Mouse (Mus musculus) kidney, postnatal 36 days (tissue): ENCODE data around the gene Slpi.
A peak's percentile ranks its signal among the peaks of the same experiment; 100 is the strongest.
"Not testable (repeated sequence)": the region's sequence is repeated elsewhere in the genome, so short reads cannot be mapped to it uniquely, and the experiment has no call there.

Experiments
- DNase-seq, 2 experiments: peaks; one replicate each; pipeline ENCODE4 v3.0.0; 2021 to 2022; ENCODE audit warnings: mixed read lengths in 2 of 2

The Slpi gene

GRCm38 (mm10) chr2:164377478-164378426 lies 11.1 kb downstream of the Slpi start:
- no peak for DNase-seq

DNA sequence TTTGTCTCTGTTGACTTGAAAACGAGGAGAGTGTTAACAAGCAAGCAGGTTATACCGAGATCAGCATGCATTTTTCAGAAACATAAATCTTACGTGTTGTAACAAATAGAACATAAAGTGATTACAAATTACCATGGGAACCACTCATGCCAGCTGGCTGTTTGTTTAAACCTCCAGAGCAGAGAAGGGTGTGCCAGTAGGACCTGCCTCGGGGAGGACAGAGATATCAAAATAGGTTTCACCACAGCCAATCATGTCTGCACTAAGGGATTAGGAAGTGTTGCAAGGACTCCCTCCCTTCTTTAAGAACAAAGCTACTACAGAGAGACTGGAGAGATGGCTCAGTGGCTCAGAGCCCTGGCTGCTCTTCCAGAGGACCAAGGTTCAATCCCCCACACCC lies 15.7 kb downstream of the Slpi start:
- no peak for DNase-seq

- no peak for DNase-seq
Measured at GRCm38 (mm10) chr2:164372408-164373053, 16.4 kb downstream of the Slpi start.

DNA sequence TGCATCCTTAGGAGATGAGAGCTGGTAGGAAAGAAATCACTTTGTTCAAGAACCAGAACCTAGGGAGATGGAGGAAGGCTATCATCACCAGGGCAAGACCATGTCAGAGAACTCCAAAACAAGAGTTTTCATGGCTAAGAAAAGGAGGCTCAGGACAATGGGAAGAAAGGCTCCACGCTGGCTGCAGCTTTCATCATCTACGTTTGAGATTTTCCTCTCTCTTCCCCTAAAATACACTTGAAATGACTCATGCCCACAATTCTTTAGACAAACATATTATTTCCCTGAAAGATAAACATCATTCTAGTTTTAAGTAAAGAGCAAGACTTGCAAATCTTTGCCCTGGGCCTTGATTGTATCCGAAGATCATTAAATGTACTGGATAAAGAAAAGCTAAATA lies 17.5 kb downstream of the Slpi start:
- DNase-seq = no peak

DNA sequence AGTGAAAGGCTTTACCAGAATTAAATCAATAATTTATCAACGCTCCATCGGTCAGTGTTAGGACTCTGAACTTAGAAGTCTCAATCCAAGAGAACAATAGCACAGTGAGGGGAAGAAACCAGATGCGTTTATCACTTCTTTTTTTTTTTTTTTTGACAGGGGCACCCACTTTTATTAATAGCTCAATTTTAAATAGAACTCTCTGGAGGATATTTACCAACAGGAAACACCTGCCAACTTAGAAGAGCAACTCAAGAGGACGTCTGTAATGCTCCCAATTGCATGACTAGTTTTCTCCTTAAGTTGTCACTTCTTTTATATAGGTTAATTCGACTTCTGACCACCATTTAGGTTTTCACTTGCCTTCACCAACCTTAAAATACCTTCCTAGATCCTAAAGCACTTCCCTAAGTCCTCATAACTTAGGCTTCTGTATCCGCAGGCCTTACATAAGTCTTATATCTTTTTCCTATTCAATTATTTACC lies 20.2 kb downstream of the Slpi start:
- DNase-seq = no peak

DNA sequence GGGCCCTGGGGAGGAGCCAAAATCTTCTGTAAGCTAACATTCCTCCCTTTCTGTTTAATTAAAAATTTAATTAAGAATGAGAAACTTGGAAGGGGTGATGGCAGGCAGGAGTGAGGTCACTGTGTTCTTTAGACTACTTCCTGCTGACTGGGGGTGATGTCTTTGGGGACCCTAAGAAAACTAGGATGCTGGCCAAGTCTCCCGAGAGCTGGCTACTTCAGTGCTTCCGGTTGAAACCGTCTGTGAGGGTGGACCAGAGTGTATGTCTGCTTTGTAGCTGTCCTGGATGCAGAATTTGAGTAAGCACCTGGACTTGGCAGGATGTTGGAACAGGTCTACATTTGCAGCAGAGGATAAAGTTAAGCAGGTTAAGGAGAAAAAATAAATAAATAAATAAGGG lies 21.9 kb downstream of the Slpi start:
- peak in 1 of 2 experiments; percentile 5 for DNase-seq

- no peak for DNase-seq
Measured at GRCm38 (mm10) chr2:164360974-164361657, 27.8 kb downstream of the Slpi start.

DNA sequence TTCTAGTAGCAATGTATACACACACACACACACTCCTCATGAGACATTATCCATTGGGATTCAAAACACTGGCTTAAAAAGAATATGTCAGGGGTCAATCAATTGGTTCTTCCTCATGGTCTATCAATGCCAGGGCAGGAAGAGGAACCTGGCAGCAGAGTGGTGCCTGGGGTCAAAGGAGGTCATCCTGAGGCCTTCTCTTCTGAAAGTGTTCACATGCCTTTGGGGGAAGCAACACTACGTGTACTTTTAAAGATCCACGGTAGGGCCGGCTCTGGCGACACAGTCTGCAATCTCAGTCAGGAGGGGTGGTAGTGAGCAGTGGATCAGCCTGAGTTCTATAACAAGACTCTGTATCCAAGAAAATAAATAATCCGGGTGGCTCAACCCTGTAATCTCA lies 29.2 kb downstream of the Slpi start:
- no peak for DNase-seq

DNA sequence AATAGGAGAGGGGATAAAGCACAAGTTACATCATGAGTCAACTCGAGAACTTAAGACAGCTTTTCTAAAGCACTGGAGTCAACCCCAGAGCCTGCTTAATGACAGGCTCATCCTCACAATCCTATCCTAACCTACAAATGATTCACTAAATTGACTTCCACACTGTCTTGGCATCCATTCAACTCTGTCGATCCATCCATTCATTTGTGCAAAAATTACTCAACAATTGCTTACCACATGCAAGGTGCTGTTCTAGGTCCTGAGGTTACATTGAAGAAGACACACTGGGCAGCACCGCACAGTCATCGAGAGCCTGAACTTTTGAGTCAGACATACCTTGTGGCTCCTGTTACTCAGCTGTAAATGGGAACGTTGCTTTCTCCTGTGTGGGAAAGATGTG lies 29.9 kb downstream of the Slpi start:
- DNase-seq = no peak

DNA sequence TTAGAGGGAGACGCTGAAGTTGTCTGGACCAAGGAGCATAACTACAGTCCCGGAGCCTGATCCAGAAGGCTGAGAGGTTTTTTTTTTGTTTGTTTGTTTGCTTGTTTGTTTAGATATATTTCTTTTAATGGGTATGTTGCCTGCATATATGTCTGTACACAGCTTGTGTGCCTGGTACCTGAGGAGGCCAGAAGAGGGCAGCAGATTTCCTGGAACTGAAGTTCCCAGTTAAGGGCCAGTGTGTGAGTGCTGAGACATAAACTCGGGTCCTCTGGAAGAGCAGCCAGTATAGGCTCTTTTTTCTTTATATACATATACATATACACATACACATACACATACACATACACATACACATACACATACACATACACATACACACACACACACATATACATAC lies 30.5 kb downstream of the Slpi start:
- peak in 1 of 2 experiments; percentile 36 for DNase-seq

DNA sequence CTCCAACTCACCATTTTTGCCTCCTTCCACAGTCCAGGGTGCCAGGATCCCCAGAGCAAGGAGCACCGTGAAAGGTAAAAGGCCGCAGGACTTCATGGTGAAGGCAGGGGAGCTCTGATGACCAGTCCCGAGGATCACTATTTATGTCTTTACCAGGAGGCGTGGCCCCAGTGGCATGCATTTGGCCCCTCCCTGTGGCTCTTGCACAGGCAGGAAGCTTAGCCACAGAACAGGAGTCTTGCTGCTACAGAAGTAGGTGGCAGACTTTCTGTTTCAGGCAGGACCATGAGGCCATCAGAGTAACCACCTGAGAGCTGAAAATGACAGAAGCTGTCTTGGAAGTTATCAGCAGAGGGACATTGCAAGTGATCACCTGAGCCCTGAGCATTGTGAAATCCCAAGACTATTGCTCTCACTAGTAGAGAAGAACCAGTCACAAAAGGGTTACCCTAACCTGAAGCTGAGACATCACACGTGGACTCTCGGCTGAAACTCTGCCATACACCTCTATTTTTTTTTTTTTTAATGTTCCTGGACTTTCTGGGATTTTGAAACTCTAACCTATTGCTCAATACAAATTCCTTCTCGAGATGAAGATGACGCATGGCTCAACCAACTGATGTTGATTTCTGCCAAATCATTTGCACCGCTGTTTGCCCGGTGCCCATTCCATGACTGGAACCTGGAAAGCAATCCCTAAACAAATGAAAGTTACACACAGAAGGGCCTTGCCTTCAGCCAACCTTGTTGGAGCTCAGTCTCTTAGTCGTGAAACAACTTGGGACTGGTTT lies 32.5 kb downstream of the Slpi start:
- DNase-seq = no peak

- no peak for DNase-seq
Measured at GRCm38 (mm10) chr2:164353356-164353755, 35.5 kb downstream of the Slpi start.

DNA sequence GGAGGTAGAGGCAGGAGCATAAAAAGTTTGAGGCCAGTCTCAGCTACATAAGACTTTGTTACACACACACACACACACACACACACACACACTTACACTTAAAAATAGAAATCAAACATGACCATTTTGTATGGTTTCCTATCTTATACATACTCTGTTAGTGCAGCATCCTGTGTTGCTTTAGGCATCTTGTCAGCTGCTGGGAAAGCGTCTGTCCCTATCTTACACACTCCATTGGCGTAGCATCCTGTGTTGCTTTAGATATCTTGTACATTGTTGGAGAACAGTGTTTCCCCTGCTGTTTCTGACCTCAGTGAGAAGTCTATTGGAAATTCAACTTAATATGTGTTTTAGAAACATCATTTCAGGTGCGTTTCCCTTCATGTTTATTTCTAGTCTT lies 36.2 kb downstream of the Slpi start:
- DNase-seq = no peak

- DNase-seq = peak; percentile 14 to 75
Measured at GRCm38 (mm10) chr2:164348980-164349379, 39.9 kb downstream of the Slpi start.

GRCm38 (mm10) chr2:164347697-164348096 lies 41.2 kb downstream of the Slpi start:
- peak in 1 of 2 experiments; percentile 6 for DNase-seq

GRCm38 (mm10) chr2:164343732-164344131 lies 45.2 kb downstream of the Slpi start:
- DNase-seq = peak in 1 of 2 experiments; percentile 7

DNA sequence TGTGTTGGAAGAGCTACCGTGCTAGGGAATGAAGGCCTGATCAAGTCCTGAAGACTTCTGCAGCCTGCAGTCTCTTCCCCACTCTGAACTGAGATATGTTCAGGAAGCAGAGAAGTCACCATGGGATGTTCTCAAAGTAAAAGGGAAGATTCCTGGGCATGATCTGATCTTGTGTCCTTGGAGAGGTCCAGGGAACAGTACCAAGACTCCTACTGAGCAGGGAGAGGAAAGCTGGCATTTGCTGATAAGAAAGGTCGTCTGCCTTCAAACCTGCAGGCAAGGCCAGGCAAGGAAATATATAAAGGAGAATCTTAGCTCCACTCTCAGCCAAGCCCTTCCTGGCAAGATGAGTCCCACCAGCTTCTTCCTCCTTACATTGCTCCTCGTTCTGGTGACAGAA lies 56.5 kb downstream of the Slpi start, which contains the start of gene Svs5:
Gene Svs5 (plus strand): TSS at position 301 of the 400 bp plus-strand sequence.
- DNase-seq = not testable (repeated sequence)

GRCm38 (mm10) chr2:164320983-164321382 lies 67.9 kb downstream of the Slpi start:
- no peak for DNase-seq

- DNase-seq = not testable (repeated sequence)
Measured at GRCm38 (mm10) chr2:164316451-164316850, 72.4 kb downstream of the Slpi start, which contains the start of gene Svs6. Gene Svs6 (plus strand): TSS chr2:164316751.

DNA sequence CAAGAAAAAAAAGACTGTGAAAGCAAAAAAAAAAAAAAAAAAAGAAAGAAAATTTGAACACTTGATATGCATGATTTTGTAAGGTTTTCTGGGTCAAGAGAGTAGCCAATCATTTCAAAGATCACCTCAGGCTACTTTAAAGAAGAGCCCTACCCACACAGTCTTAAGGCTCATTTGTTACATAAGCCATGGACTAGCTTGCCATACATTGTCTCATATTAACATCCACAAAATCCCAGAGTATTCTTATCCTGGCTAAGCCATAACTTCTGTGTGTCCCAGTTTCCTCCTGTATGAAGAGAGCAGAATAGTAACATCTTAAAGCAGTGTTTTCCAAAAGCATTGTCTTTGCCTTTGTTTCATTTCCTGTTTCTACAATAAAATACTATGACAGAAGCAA lies 73.4 kb downstream of the Slpi start:
- DNase-seq = not testable (repeated sequence)

DNA sequence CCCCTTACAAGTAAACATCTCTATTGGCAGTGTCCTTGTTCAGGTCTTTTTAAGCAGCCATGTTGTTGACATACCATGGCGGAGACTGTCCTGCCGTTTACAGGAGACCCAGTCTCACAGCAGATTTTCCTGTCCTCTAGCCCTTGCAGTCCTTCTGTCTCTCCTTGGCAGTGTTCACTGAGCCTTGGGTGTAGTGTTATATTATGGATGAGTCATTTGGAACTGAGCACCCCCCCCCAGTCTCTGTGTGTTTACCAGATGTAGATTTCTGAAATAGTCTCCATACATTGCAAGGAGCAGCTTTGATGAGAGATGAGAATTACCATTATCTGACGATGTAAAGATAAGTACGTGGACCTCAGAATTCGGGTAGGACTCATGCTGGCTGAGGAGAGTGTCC lies 76.3 kb downstream of the Slpi start:
- no peak for DNase-seq
